Comparison of ENCODE assay signal across 25 mouse cellular contexts in the genomic region with DNA sequence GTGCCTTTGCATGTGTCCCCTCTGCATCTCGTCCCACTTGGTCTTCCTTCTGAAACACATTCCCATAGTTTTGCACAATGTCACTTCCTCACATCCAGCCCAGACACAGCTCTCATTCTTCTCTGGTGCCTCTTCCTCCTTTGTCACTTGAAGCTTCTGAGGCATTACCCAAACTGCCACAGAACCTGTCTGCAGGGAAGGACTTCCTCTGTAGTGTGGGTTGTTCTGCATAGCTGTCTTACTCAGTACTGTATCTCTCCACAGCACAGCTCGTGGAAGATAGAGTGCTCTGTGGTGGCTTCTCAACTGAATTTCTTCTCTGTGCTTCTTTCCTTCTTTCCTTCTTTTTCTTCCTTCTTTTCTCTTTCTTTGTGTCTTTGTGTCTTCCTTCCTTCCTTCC. TPM values are rescaled to one million over a fixed set of nuclear protein-coding genes. Genes with fewer than 3 reads are reported as not detected.
"Had no signal": no experiment of that assay in that cellular context is flagged by ENCODE, and none has a peak within 500 bp of the region (broad histone marks: within the 10 kb centered on the region; RNA-seq: fewer than 3 reads in every experiment).

No protein-coding gene starts in this region.

- ATAC-seq: liver, embryonic 12.5 days; midbrain, embryonic 16.5 days had no signal

- H3K4me1 ChIP-seq: liver, embryonic 12.5 days; neural tube, embryonic 13.5 days; neural tube, embryonic 15.5 days had no signal

- DNase-seq: lung, adult 18-20 months; lung, embryonic 14.5 days; lung, postnatal 10 days; lung, postnatal 4 days; midbrain, embryonic 14.5 days; retina, postnatal 1 day; right cerebral cortex, adult 18-20 months; right cerebral cortex, postnatal 25 days; right cerebral cortex, postnatal 4 days; spleen, adult 18-20 months; thymus, adult 18-20 months had no signal

- H3K4me3 ChIP-seq: liver, embryonic 12.5 days; midbrain, embryonic 10.5 days; midbrain, embryonic 12.5 days; myocyte; neural tube, embryonic 13.5 days; neural tube, embryonic 15.5 days had no signal

- H3K27ac ChIP-seq: liver, embryonic 12.5 days; liver, embryonic 14.5 days; midbrain, embryonic 10.5 days; midbrain, embryonic 12.5 days; neural tube, embryonic 13.5 days; neural tube, embryonic 15.5 days had no signal

- H3K36me3 ChIP-seq: liver, embryonic 12.5 days; midbrain, embryonic 10.5 days; midbrain, embryonic 12.5 days; neural tube, embryonic 13.5 days; neural tube, embryonic 15.5 days had no signal

- H3K27me3 ChIP-seq: liver, embryonic 12.5 days; neural tube, embryonic 13.5 days; neural tube, embryonic 15.5 days had no signal

RNA-seq across cellular contexts. Expression of a gene that starts 33.4 kb away (rescaled TPM):
- polyA plus RNA-seq: liver, embryonic 12.5 days; liver, embryonic 14.5 days; liver, embryonic 16.5 days; lung, embryonic 14.5 days; lung, embryonic 16.5 days; myocyte; small intestine, adult 2 months had no signal

RNA-seq across cellular contexts. Expression of a gene that starts 33.4 kb away (rescaled TPM):
- polyA plus RNA-seq: liver, embryonic 12.5 days; liver, embryonic 14.5 days; liver, embryonic 16.5 days; lung, embryonic 14.5 days; lung, embryonic 16.5 days; myocyte; neural tube, embryonic 11.5 days; small intestine, adult 2 months; stomach, embryonic 14.5 days; stomach, embryonic 16.5 days had no signal
